Mouse (Mus musculus) ES-CJ7 (cell line): ENCODE measurements around the gene Cask.

Source experiments
- DNase-seq: peaks from one replicate; pipeline ENCODE4 v3.0.0; 2011; ENCODE audit warnings: low read depth, low spot score

Cask gene

GRCm38 (mm10) chrX:13467121-13467571 is 384.0 kb downstream of the Cask start:
- DNase-seq = no peak
